Mouse (Mus musculus) forebrain, embryonic 14.5 days (tissue): ENCODE data around the gene Olfr632. TPM values are rescaled to one million over a fixed set of nuclear protein-coding genes. Genes with fewer than 3 reads are reported as not detected.
A peak's percentile ranks its signal among the peaks of the same experiment; 100 is the strongest.

ENCODE experiments used
- ATAC-seq: fragments of 200-750 bp; cut with Nextera tagmentation; 2 replicates; pipeline ENCODE4 v1.8.0; 2017; ENCODE audit warnings: mild to moderate bottlenecking, moderate library complexity
- DNase-seq: peaks from one replicate; pipeline ENCODE4 v3.0.0-alpha.2; 2015; ENCODE audit warnings: low spot score
- H3K27ac ChIP-seq: fragments of 300-500 bp; sonication (generic); 2 replicates; pipeline ENCODE4 v1.5.1; 2014; ENCODE audit warnings: low read depth, mild to moderate bottlenecking, control low read depth, low read length, moderate library complexity
- H3K27me3 ChIP-seq: fragments of 300-500 bp; sonication (generic); replicated peaks from 2 replicates; pipeline ENCODE4 v1.6.1; 2014; ENCODE audit warnings: low read length, control low read depth, mixed read lengths; ENCODE audit not compliant: control insufficient read depth, insufficient read depth
- H3K36me3 ChIP-seq: fragments of 300-500 bp; sonication (generic); 2 replicates; pipeline ENCODE4 v1.6.1; 2014; ENCODE audit warnings: low read length, control low read depth; ENCODE audit not compliant: control insufficient read depth, insufficient read depth
- H3K4me1 ChIP-seq: fragments of 300-500 bp; sonication (generic); 2 replicates; pipeline ENCODE4 v1.6.1; 2014; ENCODE audit warnings: antibody characterized with exemption, low read length, control low read depth; ENCODE audit not compliant: control insufficient read depth, insufficient read depth
- H3K4me2 ChIP-seq: fragments of 300-500 bp; sonication (generic); 2 replicates; pipeline ENCODE4 v1.6.1; 2014; ENCODE audit warnings: mild to moderate bottlenecking, control low read depth, low read length
- H3K4me3 ChIP-seq: fragments of 300-500 bp; sonication (generic); 2 replicates; pipeline ENCODE4 v1.5.1; 2014; ENCODE audit warnings: low read depth, low read length, control low read depth
- H3K9ac ChIP-seq: fragments of 300-500 bp; sonication (generic); 2 replicates; pipeline ENCODE4 v1.6.1; 2014; ENCODE audit warnings: mild to moderate bottlenecking, low read length, control low read depth, moderate library complexity
- H3K9me3 ChIP-seq: fragments of 300-500 bp; sonication (generic); replicated peaks from 2 replicates; pipeline ENCODE4 v1.6.1; 2016; ENCODE audit warnings: low read length, control low read depth, mixed read lengths; ENCODE audit not compliant: control insufficient read depth
- whole genome bisulfite sequencing: fragments of 180-500 bp; shearing (Covaris S2); extraction: QIAGEN DNeasy Blood & Tissue Kit; methylation state at CpG from one replicate; pipeline ENCODE4 v1.1.7; 2014; 5-methylcytosine and 5-hydroxymethylcytosine counted together
- polyA plus RNA-seq: library from polyadenylated mRNA; unstranded; fragments of >200 nt; fragmentation: Nextera tagmentation; extraction: Ambion mirVana; gene quantifications from 2 replicates; pipeline ENCODE4 v1.2.1, GENCODE M21; 2014

Gene Olfr632
- not detected in 2 replicates for polyA plus RNA-seq

DNA sequence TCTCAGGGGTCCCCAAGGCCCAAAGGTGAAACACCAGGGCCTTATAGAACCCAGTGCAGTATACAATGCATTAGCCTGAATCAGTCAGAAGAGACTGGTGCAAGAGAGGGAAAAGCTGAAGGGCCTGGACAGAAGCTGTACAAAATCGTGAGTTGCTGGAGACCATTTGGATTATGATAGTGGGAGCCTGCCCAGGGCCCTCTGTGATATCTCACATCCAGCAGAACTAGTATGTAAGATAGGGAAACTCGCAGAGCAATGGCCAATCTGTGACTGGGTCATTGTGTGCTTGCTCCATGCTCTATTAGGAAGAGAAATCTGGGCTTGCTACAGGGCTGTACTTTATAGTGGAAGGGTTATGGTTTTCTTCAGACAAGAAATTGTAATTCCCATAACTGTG is at the start of gene Olfr632:
Gene Olfr632 (plus strand): TSS at position 84 of the 400 bp plus-strand sequence.
- no peaks in the 10 kb centered on the region for H3K27me3 ChIP-seq
- no peaks in the 10 kb centered on the region for H3K4me1 ChIP-seq
- 89% methylated on average over 2 of the region's 2 CpGs for WGBS
- H3K36me3 ChIP-seq: no peaks in the 10 kb centered on the region
- no peak within 1 kb of the TSS for H3K4me2 ChIP-seq
- no peaks in the 10 kb centered on the region for H3K9me3 ChIP-seq
- DNase-seq (no peak), ATAC-seq (no peak)
- no peak within 1 kb of the TSS for H3K27ac ChIP-seq
- no peak within 1 kb of the TSS for H3K9ac ChIP-seq
- H3K4me3 ChIP-seq: no peak within 1 kb of the TSS

GRCm38 (mm10) chr7:103886152-103886551 is 48.0 kb upstream of the Olfr632 start, which contains the start of gene Olfr66:
Gene Olfr66 (minus strand): TSS chr7:103886252.
- H3K4me2 ChIP-seq: no peak within 1 kb of the TSS
- H3K9ac ChIP-seq: no peak within 1 kb of the TSS
- no peaks in the 10 kb centered on the region for H3K4me1 ChIP-seq
- DNase-seq: no peak
- H3K36me3 ChIP-seq: no peaks in the 10 kb centered on the region
- H3K4me3 ChIP-seq: no peak within 1 kb of the TSS
- no peaks in the 10 kb centered on the region for H3K9me3 ChIP-seq
- no peak for ATAC-seq
- no peaks in the 10 kb centered on the region for H3K27me3 ChIP-seq
- H3K27ac ChIP-seq: no peak within 1 kb of the TSS

DNA sequence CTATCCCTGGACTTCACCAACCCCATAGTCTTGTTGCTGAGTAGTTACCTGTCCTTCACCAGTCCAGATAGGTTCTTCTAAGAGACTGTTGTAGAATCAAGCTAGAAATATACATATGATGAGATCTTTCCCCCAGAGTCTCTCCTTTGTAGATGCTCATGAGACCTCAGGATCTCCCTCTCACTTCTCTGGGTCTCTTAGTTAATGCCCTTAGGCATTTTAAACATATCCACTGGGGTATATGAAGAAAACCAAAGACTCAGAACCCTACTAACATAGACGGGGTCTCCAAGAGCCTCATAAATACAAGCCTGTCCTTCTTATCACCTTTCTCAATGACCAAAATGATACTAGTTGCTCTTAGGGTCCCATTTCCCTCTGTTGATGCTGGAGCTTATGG is 39.8 kb upstream of the Olfr632 start, which contains the start of gene Olfr64:
Gene Olfr64 (minus strand): TSS at position 101 of the 400 bp plus-strand sequence.
- DNase-seq: no peak
- no peaks in the 10 kb centered on the region for H3K4me1 ChIP-seq
- 86% methylated on average over 1 of the region's 1 CpGs for WGBS
- H3K36me3 ChIP-seq: no peaks in the 10 kb centered on the region
- H3K4me3 ChIP-seq: no peak within 1 kb of the TSS
- no peak within 1 kb of the TSS for H3K9ac ChIP-seq
- H3K4me2 ChIP-seq: no peak within 1 kb of the TSS
- no peaks in the 10 kb centered on the region for H3K9me3 ChIP-seq
- H3K27ac ChIP-seq: no peak within 1 kb of the TSS
- no peak for ATAC-seq
- no peaks in the 10 kb centered on the region for H3K27me3 ChIP-seq

- H3K4me1 ChIP-seq: no peaks in the 10 kb centered on the region
- H3K4me2 ChIP-seq: no peak within 1 kb of the TSS
- DNase-seq (no peak), ATAC-seq (no peak)
- H3K27me3 ChIP-seq: no peaks in the 10 kb centered on the region
- 88% methylated on average over 2 of the region's 2 CpGs for WGBS
- no peaks in the 10 kb centered on the region for H3K36me3 ChIP-seq
- no peak within 1 kb of the TSS for H3K4me3 ChIP-seq
- no peaks in the 10 kb centered on the region for H3K9me3 ChIP-seq
- no peak within 1 kb of the TSS for H3K27ac ChIP-seq
- H3K9ac ChIP-seq: no peak within 1 kb of the TSS
Measured at GRCm38 (mm10) chr7:103903187-103903586, 31.0 kb upstream of the Olfr632 start, which contains the start of gene Olfr65. Gene Olfr65 (plus strand): TSS chr7:103903487.

DNA sequence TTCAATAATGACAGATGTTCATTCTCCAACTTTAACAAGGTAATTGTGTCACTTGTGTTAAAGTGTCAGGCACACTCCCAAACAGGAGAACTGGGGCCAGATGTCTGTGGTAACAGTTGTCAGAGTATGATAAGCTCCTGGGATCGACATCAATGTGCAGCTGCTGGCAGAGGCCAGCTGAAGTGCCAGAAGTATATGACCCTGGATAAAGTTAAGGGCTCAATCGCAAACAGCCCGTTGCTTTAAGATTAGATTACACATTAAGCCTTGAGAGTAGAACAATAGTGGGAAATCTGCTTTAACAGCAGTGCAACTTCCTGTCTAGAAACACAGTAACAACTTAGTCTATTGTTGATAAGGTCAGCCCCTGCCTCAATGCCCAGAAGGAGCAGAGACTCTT is 24.1 kb upstream of the Olfr632 start:
- Histone ChIP-seq H3K4me3 (no peak overlapping the region), H3K9ac (no peak overlapping the region), H3K27ac (no peak overlapping the region), H3K36me3 (no peaks in the 10 kb centered on the region), H3K9me3 (no peaks in the 10 kb centered on the region), H3K27me3 (no peaks in the 10 kb centered on the region), H3K4me1 (no peaks in the 10 kb centered on the region), H3K4me2 (no peak overlapping the region)
- 59% methylated on average over 3 of the region's 3 CpGs for WGBS
- no peak for DNase-seq
- no peak for ATAC-seq

GRCm38 (mm10) chr7:103912969-103913511 is 21.1 kb upstream of the Olfr632 start:
- no peak for ATAC-seq
- no peaks in the 10 kb centered on the region for H3K9me3 ChIP-seq
- H3K4me1 ChIP-seq: no peaks in the 10 kb centered on the region
- H3K36me3 ChIP-seq: no peaks in the 10 kb centered on the region
- H3K4me3 ChIP-seq: no peak overlapping the region
- H3K27ac ChIP-seq: no peak overlapping the region
- 44% methylated on average over 8 of the region's 8 CpGs for WGBS
- no peak for DNase-seq
- H3K9ac ChIP-seq: no peak overlapping the region
- no peaks in the 10 kb centered on the region for H3K27me3 ChIP-seq
- no peak overlapping the region for H3K4me2 ChIP-seq

GRCm38 (mm10) chr7:103915338-103915737 is 18.8 kb upstream of the Olfr632 start:
- H3K36me3 ChIP-seq: no peaks in the 10 kb centered on the region
- no peaks in the 10 kb centered on the region for H3K4me1 ChIP-seq

DNA sequence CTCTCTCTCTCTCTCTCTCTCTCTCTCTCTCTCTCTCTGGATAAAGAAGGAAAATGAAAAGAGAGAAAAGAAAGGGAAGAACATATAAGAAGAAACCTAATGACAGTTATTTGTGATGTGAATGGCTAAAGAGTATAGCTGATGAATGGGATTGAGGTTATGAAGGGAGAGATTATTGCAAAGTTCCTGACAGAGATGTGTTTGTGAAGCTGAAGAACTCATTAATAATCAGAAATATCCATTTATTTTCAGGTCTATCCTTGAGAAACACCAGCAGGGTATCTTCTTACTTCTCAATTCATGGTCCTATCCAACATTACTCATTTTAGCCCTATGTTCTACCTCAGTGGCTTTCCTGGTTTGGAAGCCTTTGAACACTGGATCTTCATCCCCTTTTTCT is 5.6 kb upstream of the Olfr632 start, which contains the start of gene Olfr631:
Gene Olfr631 (plus strand): TSS at position 301 of the 400 bp plus-strand sequence.
- no peak within 1 kb of the TSS for H3K4me2 ChIP-seq
- no peak for DNase-seq
- H3K4me1 ChIP-seq: no peaks in the 10 kb centered on the region
- H3K9me3 ChIP-seq: no peaks in the 10 kb centered on the region
- H3K9ac ChIP-seq: no peak within 1 kb of the TSS
- H3K27me3 ChIP-seq: no peaks in the 10 kb centered on the region
- H3K36me3 ChIP-seq: no peaks in the 10 kb centered on the region
- ATAC-seq: no peak
- no peak within 1 kb of the TSS for H3K4me3 ChIP-seq
- no peak within 1 kb of the TSS for H3K27ac ChIP-seq

More at GRCm38 (mm10) chr7:103915338-103915737, 18.8 kb upstream of the Olfr632 start:
- Histone ChIP-seq H3K9ac (no peak overlapping the region), H3K9me3 (no peaks in the 10 kb centered on the region), H3K27ac (no peak overlapping the region), H3K4me3 (no peak overlapping the region), H3K4me2 (no peak overlapping the region), H3K27me3 (no peaks in the 10 kb centered on the region)
- DNase-seq: no peak
- no peak for ATAC-seq

DNA sequence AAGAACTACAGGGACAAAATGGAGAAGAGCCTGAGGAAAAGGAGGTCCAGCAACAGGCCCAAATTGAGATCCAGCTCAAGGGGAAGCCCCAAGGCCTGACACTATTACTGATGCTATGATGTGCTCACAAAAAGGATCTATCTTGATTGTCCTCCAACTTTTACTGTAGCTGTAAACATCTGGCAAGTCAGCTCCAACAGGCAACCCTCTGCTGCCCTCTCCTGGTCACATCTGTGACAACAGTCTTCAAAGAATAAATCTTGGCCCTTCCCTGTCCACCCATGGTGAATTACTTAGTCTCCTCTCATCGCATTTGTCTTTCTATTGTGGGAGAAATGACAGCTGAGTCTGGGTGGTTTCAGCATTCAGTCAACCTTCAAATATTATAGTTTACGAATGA is 8.6 kb downstream of the Olfr632 start:
- H3K4me1 ChIP-seq: no peaks in the 10 kb centered on the region
- no peaks in the 10 kb centered on the region for H3K36me3 ChIP-seq
- DNase-seq: peak; percentile 56
- H3K4me3 ChIP-seq: no peak overlapping the region
- 25% methylated on average over 2 of the region's 2 CpGs for WGBS
- H3K27ac ChIP-seq: no peak overlapping the region
- no peaks in the 10 kb centered on the region for H3K27me3 ChIP-seq
- no peak overlapping the region for H3K9ac ChIP-seq
- ATAC-seq: no peak
- no peak overlapping the region for H3K4me2 ChIP-seq
- H3K9me3 ChIP-seq: no peaks in the 10 kb centered on the region
